Mouse (Mus musculus): ENCODE data around the gene Stat3. TPM values are rescaled to one million over a fixed set of nuclear protein-coding genes. Genes with fewer than 3 reads are reported as not detected.

The Stat3 gene
- polyA plus RNA-seq, 1 experiment from 2014 or later: 23.3 TPM

DNA sequence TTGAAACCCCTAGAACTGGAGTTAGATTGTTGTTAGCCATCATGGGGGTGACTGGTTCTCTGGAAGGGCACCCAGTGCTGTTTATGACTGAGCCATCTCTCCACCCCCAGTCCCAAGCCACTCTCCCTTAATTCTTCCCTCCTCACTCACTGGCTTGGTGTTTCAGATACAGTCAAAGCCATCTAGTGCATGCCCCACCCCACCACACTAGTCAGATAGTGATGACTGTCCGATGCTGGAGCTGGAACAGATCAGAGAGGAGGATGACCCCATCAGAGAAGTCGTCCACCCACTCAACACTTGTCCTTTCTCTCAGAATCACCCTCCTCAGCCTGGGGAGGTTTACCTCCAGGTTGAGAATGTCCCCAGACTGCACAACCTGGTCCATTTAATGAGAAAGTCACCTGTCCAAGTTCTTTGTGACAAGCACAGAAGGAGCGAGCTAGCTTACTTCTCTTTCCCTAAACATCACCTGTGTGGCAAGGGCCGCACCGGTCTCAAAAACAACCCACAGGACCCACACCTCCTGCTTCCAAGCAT, 28.6 kb upstream of the Stat3 start:
- no peaks in the 10 kb centered on the region for H3K9me3 ChIP-seq (replicated peaks; ENCODE audit: control insufficient read depth, low read length)
- H3K36me3 ChIP-seq (ENCODE audit: control insufficient read depth, insufficient read depth, low read length): no peaks in the 10 kb centered on the region
- H3K27ac ChIP-seq (ENCODE audit: low read depth, low read length): no peak overlapping the region
- peaks cover 53% of the 10 kb centered on the region for H3K27me3 ChIP-seq (replicated peaks; ENCODE audit: control insufficient read depth, insufficient read depth, low read length)
- H3K4me1 ChIP-seq (ENCODE audit: control insufficient read depth, insufficient read depth, low read length): peaks cover 2% of the 10 kb centered on the region; the same call in 1 of the 2 replicates
- ATAC-seq (no peak), DNase-seq (ENCODE audit: low spot score) (no peak)
- no peak overlapping the region for H3K4me3 ChIP-seq (ENCODE audit: low read depth, low read length)
- no peak overlapping the region for H3K4me2 ChIP-seq (ENCODE audit: low read length)
- 82% methylated on average over 5 of the region's 5 CpGs for WGBS
- no peak overlapping the region for H3K9ac ChIP-seq (ENCODE audit: low read length)

DNA sequence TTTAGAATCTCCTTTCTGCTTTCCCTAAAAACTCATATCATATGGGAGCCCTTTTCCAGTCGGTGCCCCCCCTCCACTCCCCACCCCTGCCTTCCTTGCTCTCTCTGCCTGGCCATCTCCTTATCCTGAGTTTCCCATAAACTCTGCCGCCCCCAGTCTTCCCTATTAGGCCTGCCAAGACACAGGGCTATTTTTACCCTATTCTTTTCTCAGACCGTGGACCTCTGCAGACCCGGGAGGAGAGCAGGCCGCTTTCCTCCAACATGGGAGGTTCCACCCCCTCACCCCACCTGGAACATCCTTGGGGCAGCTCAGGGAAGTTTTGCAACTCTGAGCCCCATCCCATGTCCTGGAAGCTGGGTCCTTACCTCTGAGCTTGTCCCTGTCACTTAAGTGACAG, 28.0 kb upstream of the Stat3 start:
- no peak overlapping the region for H3K4me2 ChIP-seq (ENCODE audit: low read length)
- no peak overlapping the region for H3K9ac ChIP-seq (ENCODE audit: low read length)
- H3K9me3 ChIP-seq (replicated peaks; ENCODE audit: control insufficient read depth, low read length): no peaks in the 10 kb centered on the region
- no peak overlapping the region for H3K4me3 ChIP-seq (ENCODE audit: low read depth, low read length)
- H3K27ac ChIP-seq (ENCODE audit: low read depth, low read length): no peak overlapping the region
- peaks cover 2% of the 10 kb centered on the region; the same call in 1 of the 2 replicates for H3K4me1 ChIP-seq (ENCODE audit: control insufficient read depth, insufficient read depth, low read length)
- no peak for ATAC-seq
- no peaks in the 10 kb centered on the region for H3K36me3 ChIP-seq (ENCODE audit: control insufficient read depth, insufficient read depth, low read length)
- 70% methylated on average over 5 of the region's 5 CpGs for WGBS
- DNase-seq (ENCODE audit: low spot score): no peak
- H3K27me3 ChIP-seq (replicated peaks; ENCODE audit: control insufficient read depth, insufficient read depth, low read length): peaks cover 53% of the 10 kb centered on the region

DNA sequence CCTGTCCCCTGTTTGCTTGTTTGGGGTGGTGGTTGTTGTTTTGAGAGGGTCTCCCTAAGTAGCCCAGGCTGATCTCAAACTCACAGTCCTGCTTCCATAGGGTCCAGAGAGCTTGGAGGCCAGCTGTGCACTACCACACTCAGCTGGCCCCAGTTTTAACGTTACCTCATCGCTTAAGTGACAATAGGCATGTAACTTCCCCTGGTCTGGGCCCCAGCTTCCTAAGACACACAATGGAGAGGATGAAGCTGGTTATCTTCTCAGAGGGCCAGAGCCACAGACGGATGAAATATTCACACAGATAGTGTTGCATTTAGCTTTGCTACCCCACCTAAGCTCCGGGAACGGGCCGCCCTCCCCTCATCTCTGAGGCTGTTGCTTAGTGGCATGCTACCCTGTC, 26.4 kb upstream of the Stat3 start:
- no peak for ATAC-seq
- Histone ChIP-seq H3K4me2 (ENCODE audit: low read length) (no peak overlapping the region), H3K9ac (ENCODE audit: low read length) (no peak overlapping the region), H3K36me3 (ENCODE audit: control insufficient read depth, insufficient read depth, low read length) (no peaks in the 10 kb centered on the region), H3K27me3 (replicated peaks; ENCODE audit: control insufficient read depth, insufficient read depth, low read length) (peaks cover 37% of the 10 kb centered on the region), H3K4me1 (ENCODE audit: control insufficient read depth, insufficient read depth, low read length) (peaks cover 2% of the 10 kb centered on the region; the same call in 1 of the 2 replicates), H3K27ac (ENCODE audit: low read depth, low read length) (no peak overlapping the region), H3K4me3 (ENCODE audit: low read depth, low read length) (no peak overlapping the region), H3K9me3 (replicated peaks; ENCODE audit: control insufficient read depth, low read length) (no peaks in the 10 kb centered on the region)
- WGBS: 79% methylated on average over 6 of the region's 6 CpGs
- DNase-seq (ENCODE audit: low spot score): no peak

DNA sequence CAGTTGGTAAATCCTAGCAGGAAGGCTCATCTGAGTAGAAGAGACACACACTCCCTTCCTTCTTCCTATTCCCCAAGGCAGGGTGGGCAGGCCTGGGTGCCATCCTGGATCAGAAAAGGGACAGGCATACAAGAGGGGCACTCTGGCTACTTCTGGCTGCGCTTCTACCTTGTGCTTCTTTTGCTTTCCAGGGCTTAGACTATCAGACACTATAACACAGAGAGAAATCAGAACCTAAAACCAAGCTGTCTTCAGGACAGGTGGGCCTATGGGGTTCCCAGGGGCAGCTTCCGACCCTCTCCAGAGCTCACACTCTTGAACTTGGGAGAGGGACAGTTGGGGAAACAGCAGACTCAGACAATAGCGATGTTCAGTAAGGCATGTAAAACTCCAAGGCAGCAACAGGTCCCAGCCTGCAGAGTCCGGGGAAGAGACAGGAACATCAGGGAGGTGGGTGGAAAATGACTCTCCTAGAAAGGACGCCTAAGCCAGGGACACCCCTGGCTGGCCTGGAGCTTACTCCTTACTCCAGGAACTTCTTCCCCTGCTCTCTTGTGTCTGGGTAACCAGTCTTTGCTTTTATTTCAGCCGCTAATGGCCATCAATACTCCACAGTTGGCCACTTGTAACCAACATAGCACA, 25.7 kb upstream of the Stat3 start:
- DNase-seq (ENCODE audit: low spot score): no peak
- 85% methylated on average over 6 of the region's 6 CpGs for WGBS
- no peak overlapping the region for H3K4me3 ChIP-seq (ENCODE audit: low read depth, low read length)
- peaks cover 2% of the 10 kb centered on the region; the same call in 1 of the 2 replicates for H3K4me1 ChIP-seq (ENCODE audit: control insufficient read depth, insufficient read depth, low read length)
- peaks cover 30% of the 10 kb centered on the region for H3K27me3 ChIP-seq (replicated peaks; ENCODE audit: control insufficient read depth, insufficient read depth, low read length)
- H3K36me3 ChIP-seq (ENCODE audit: control insufficient read depth, insufficient read depth, low read length): no peaks in the 10 kb centered on the region
- no peak for ATAC-seq
- H3K9ac ChIP-seq (ENCODE audit: low read length): no peak overlapping the region
- no peaks in the 10 kb centered on the region for H3K9me3 ChIP-seq (replicated peaks; ENCODE audit: control insufficient read depth, low read length)
- H3K27ac ChIP-seq (ENCODE audit: low read depth, low read length): no peak overlapping the region
- no peak overlapping the region for H3K4me2 ChIP-seq (ENCODE audit: low read length)

DNA sequence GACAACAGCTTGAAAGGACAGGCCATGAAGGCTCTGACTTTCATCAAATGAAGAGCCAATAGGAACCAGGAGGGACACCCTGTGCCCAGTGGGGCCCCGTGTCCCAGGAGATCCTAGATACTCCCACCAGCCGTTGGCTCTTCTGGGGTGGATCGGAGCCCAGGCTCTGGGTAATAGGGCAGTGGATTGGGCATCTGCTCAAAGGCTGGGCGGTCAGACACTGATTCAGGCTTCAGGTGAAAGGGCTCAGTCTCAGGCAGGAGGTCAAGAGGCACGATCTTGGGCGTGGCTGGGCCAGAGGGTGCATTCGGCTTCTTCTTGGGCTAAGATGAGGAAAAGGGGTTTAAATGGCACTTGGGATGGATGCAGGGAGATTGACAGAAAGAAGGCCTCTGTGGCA, 24.8 kb upstream of the Stat3 start:
- Histone ChIP-seq H3K36me3 (ENCODE audit: control insufficient read depth, insufficient read depth, low read length) (no peaks in the 10 kb centered on the region), H3K27me3 (replicated peaks; ENCODE audit: control insufficient read depth, insufficient read depth, low read length) (peaks cover 29% of the 10 kb centered on the region), H3K4me3 (ENCODE audit: low read depth, low read length) (no peak overlapping the region), H3K9ac (ENCODE audit: low read length) (no peak overlapping the region), H3K27ac (ENCODE audit: low read depth, low read length) (no peak overlapping the region), H3K4me1 (ENCODE audit: control insufficient read depth, insufficient read depth, low read length) (no peaks in the 10 kb centered on the region), H3K4me2 (ENCODE audit: low read length) (no peak overlapping the region), H3K9me3 (replicated peaks; ENCODE audit: control insufficient read depth, low read length) (no peaks in the 10 kb centered on the region)
- WGBS: 88% methylated on average over 7 of the region's 7 CpGs
- DNase-seq (ENCODE audit: low spot score) (no peak), ATAC-seq (no peak)

DNA sequence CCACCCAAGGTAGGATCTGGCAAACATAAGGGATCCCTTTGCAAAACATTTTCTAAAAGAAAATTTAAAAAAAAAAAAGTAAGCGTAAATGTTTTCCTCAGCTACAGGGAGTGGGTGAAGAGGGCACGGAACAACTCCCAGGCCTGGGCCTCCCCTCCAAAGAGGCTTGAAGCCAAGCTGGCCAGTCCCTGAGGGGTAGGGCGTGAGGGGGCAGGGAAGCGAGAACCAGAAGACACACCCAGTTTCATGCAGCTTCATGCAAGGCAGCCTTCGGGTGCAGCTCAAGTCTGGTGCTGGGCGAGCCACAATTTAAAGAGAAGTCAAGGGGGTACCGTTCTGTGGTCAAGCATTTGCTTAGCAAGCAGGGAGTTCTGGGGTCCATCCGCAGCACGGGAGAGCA, 24.3 kb upstream of the Stat3 start:
- 84% methylated on average over 9 of the region's 9 CpGs for WGBS
- ATAC-seq: no peak

DNA sequence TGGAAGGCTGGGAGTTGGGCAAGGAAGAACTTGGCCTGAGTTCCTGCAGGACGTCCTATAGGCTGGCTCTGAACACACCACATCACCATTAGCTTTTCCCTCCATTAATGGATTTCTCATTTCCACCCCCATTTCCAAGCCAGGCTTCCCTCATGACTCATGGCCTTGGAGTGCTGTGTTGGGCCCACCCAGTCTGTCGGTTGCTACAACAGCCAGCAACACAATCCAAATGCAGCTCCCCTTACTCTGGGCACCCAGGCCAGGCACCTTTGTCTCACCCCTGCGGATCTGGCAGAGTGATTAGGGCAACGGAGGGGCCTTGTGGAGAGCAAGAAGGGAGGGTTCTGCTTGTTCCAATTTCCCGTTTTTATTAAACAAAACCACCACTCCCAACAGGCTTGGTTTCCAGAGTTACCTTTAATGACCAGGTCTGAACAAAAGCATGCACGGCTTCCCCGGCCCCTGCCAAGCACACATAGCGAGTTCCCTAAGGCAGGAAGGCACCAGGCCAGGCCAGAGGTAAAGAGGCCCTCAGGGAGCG, 23.1 kb upstream of the Stat3 start:
- Histone ChIP-seq H3K4me3 (ENCODE audit: low read depth, low read length) (no peak overlapping the region), H3K36me3 (ENCODE audit: control insufficient read depth, insufficient read depth, low read length) (no peaks in the 10 kb centered on the region), H3K9ac (ENCODE audit: low read length) (no peak overlapping the region), H3K27me3 (replicated peaks; ENCODE audit: control insufficient read depth, insufficient read depth, low read length) (peaks cover 29% of the 10 kb centered on the region), H3K4me2 (ENCODE audit: low read length) (no peak overlapping the region), H3K9me3 (replicated peaks; ENCODE audit: control insufficient read depth, low read length) (no peaks in the 10 kb centered on the region), H3K27ac (ENCODE audit: low read depth, low read length) (no peak overlapping the region), H3K4me1 (ENCODE audit: control insufficient read depth, insufficient read depth, low read length) (no peaks in the 10 kb centered on the region)
- no peak for DNase-seq (ENCODE audit: low spot score)
- ATAC-seq: no peak
- 49% methylated on average over 9 of the region's 9 CpGs for WGBS

More for the DNA sequence above, 24.3 kb upstream of the Stat3 start:
- H3K9ac ChIP-seq (ENCODE audit: low read length): no peak overlapping the region
- no peak for DNase-seq (ENCODE audit: low spot score)
- no peaks in the 10 kb centered on the region for H3K4me1 ChIP-seq (ENCODE audit: control insufficient read depth, insufficient read depth, low read length)
- no peak overlapping the region for H3K4me2 ChIP-seq (ENCODE audit: low read length)
- no peak overlapping the region for H3K27ac ChIP-seq (ENCODE audit: low read depth, low read length)
- peaks cover 29% of the 10 kb centered on the region for H3K27me3 ChIP-seq (replicated peaks; ENCODE audit: control insufficient read depth, insufficient read depth, low read length)
- H3K36me3 ChIP-seq (ENCODE audit: control insufficient read depth, insufficient read depth, low read length): no peaks in the 10 kb centered on the region
- H3K9me3 ChIP-seq (replicated peaks; ENCODE audit: control insufficient read depth, low read length): no peaks in the 10 kb centered on the region
- H3K4me3 ChIP-seq (ENCODE audit: low read depth, low read length): no peak overlapping the region

DNA sequence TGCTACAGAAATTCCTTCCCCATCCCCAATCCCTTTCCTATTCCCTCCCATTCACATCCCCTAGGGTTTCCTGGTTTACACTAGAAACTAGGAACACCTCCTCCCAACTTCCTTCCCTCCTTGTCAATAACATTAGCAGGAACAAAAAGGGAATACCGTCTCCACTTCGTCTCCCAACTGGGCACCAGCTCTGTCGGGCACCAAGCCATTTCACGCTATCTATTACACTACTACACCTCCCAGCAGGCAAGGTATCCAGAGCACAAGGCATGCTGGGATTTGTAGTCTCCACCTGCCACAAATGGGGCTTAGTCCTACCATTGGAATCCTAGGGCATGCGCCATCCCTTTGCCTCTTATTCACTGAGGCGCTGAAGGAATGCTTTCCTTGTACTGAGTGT, 21.2 kb upstream of the Stat3 start:
- 8% methylated on average over 6 of the region's 6 CpGs for WGBS
- no peaks in the 10 kb centered on the region for H3K36me3 ChIP-seq (ENCODE audit: control insufficient read depth, insufficient read depth, low read length)
- no peak overlapping the region for H3K9ac ChIP-seq (ENCODE audit: low read length)
- no peaks in the 10 kb centered on the region for H3K9me3 ChIP-seq (replicated peaks; ENCODE audit: control insufficient read depth, low read length)
- no peak overlapping the region for H3K4me2 ChIP-seq (ENCODE audit: low read length)
- DNase-seq (ENCODE audit: low spot score) (peak; percentile 88), ATAC-seq (peak; percentile 82; the same call in 1 of the 2 replicates)
- no peak overlapping the region for H3K27ac ChIP-seq (ENCODE audit: low read depth, low read length)
- no peaks in the 10 kb centered on the region for H3K4me1 ChIP-seq (ENCODE audit: control insufficient read depth, insufficient read depth, low read length)
- peaks cover 26% of the 10 kb centered on the region for H3K27me3 ChIP-seq (replicated peaks; ENCODE audit: control insufficient read depth, insufficient read depth, low read length)
- no peak overlapping the region for H3K4me3 ChIP-seq (ENCODE audit: low read depth, low read length)

DNA sequence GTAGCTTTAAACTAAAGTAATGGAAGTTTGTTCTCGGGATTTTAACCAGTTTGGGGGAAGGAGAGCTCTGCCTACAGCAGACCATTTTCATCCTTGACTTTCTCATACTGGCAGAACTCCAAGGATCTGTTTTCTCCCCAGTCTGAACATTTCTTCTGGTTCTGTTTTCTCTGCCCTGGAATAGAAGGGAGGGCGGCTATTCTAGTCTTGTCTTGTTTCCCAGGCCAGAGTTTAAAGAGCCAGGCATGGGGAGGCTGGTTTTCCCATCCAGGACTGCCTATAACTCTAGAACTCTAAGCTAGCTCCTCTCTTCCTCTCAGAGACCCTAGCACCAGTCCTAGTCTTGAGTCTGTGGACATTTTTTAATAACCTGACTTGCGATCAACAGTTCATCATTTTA, 20.5 kb upstream of the Stat3 start:
- DNase-seq (ENCODE audit: low spot score): no peak
- H3K36me3 ChIP-seq (ENCODE audit: control insufficient read depth, insufficient read depth, low read length): no peaks in the 10 kb centered on the region
- WGBS: 34% methylated on average over 3 of the region's 3 CpGs
- no peak overlapping the region for H3K4me3 ChIP-seq (ENCODE audit: low read depth, low read length)
- H3K4me2 ChIP-seq (ENCODE audit: low read length): no peak overlapping the region
- no peak overlapping the region for H3K9ac ChIP-seq (ENCODE audit: low read length)
- no peaks in the 10 kb centered on the region for H3K4me1 ChIP-seq (ENCODE audit: control insufficient read depth, insufficient read depth, low read length)
- no peaks in the 10 kb centered on the region for H3K9me3 ChIP-seq (replicated peaks; ENCODE audit: control insufficient read depth, low read length)
- no peak for ATAC-seq
- no peak overlapping the region for H3K27ac ChIP-seq (ENCODE audit: low read depth, low read length)
- H3K27me3 ChIP-seq (replicated peaks; ENCODE audit: control insufficient read depth, insufficient read depth, low read length): peaks cover 26% of the 10 kb centered on the region

Measured in forebrain, embryonic 14.5 days (tissue).